Mouse (Mus musculus) limb, embryonic 12.5 days (tissue): ENCODE measurements around the gene Hpse. TPM values are rescaled to one million over a fixed set of nuclear protein-coding genes. Genes with fewer than 3 reads are reported as not detected.

Experiments
- ATAC-seq: fragments of 200-750 bp; cut with Nextera tagmentation; 2 replicates; pipeline ENCODE4 v1.8.0; 2017; ENCODE audit warnings: low read depth, moderate TSS enrichment; ENCODE audit not compliant: insufficient number of reproducible peaks, insufficient read depth, low FRiP score, low TSS enrichment
- H3K27ac ChIP-seq: fragments of 300-500 bp; sonication (generic); 2 replicates; pipeline ENCODE4 v1.5.1; 2016; ENCODE audit warnings: mild to moderate bottlenecking, moderate library complexity
- H3K27me3 ChIP-seq: fragments of 300-500 bp; sonication (generic); 2 replicates; pipeline ENCODE4 v1.6.1; 2016; ENCODE audit warnings: mild to moderate bottlenecking, moderate library complexity
- H3K36me3 ChIP-seq: fragments of 300-500 bp; sonication (generic); 2 replicates; pipeline ENCODE4 v1.6.1; 2016; ENCODE audit warnings: mild to moderate bottlenecking, moderate library complexity
- H3K4me1 ChIP-seq: fragments of 300-500 bp; sonication (generic); replicated peaks from 2 replicates; pipeline ENCODE4 v1.6.1; 2016
- H3K4me2 ChIP-seq: fragments of 300-500 bp; sonication (generic); 2 replicates; pipeline ENCODE4 v1.6.1; 2016; ENCODE audit warnings: mild to moderate bottlenecking, moderate library complexity
- H3K4me3 ChIP-seq: fragments of 300-500 bp; sonication (generic); replicated peaks from 2 replicates; pipeline ENCODE4 v1.5.1; 2016; ENCODE audit warnings: mild to moderate bottlenecking
- H3K9ac ChIP-seq: fragments of 300-500 bp; sonication (generic); replicated peaks from 2 replicates; pipeline ENCODE4 v1.6.1; 2016; ENCODE audit warnings: mild to moderate bottlenecking, moderate library complexity
- H3K9me3 ChIP-seq: fragments of 300-500 bp; sonication (generic); 2 replicates; pipeline ENCODE4 v1.6.1; 2016; ENCODE audit warnings: mild to moderate bottlenecking, moderate library complexity
- WGBS: fragments of 180-500 bp; shearing (Covaris S2); methylation state at CpG from one replicate; pipeline ENCODE4 v1.1.7; 2016; 5-methylcytosine and 5-hydroxymethylcytosine counted together
- polyA plus RNA-seq: library from polyadenylated mRNA; unstranded; fragments of >200 nt; fragmentation: Nextera tagmentation; extraction: Ambion mirVana; gene quantifications from 2 replicates; pipeline ENCODE4 v1.2.1, GENCODE M21; 2016

Hpse gene
- polyA plus RNA-seq, 1 experiment from 2014 or later = 3.7 TPM

- Histone ChIP-seq H3K36me3 (no peaks in the 10 kb centered on the region), H3K27ac (no peak overlapping the region), H3K9ac (no peak overlapping the region), H3K4me2 (no peak overlapping the region), H3K4me1 (no peaks in the 10 kb centered on the region), H3K9me3 (no peaks in the 10 kb centered on the region), H3K4me3 (no peak overlapping the region), H3K27me3 (no peaks in the 10 kb centered on the region)
- no peak for ATAC-seq
- WGBS = 67% methylated on average over 4 of the region's 4 CpGs
Measured at GRCm38 (mm10) chr5:100685631-100686030, 33.9 kb downstream of the Hpse start.

- 80% methylated on average over 6 of the region's 6 CpGs for WGBS
- Histone ChIP-seq H3K4me1 (no peaks in the 10 kb centered on the region), H3K4me3 (no peak overlapping the region), H3K9me3 (no peaks in the 10 kb centered on the region), H3K4me2 (no peak overlapping the region), H3K9ac (no peak overlapping the region), H3K36me3 (no peaks in the 10 kb centered on the region), H3K27me3 (no peaks in the 10 kb centered on the region), H3K27ac (no peak overlapping the region)
- no peak for ATAC-seq
Measured at GRCm38 (mm10) chr5:100680542-100680933, 39.0 kb downstream of the Hpse start.

GRCm38 (mm10) chr5:100679911-100680541, 39.5 kb downstream of the Hpse start:
- H3K9me3 ChIP-seq = no peaks in the 10 kb centered on the region
- H3K36me3 ChIP-seq = no peaks in the 10 kb centered on the region
- H3K4me3 ChIP-seq = no peak overlapping the region
- no peak overlapping the region for H3K27ac ChIP-seq
- no peaks in the 10 kb centered on the region for H3K4me1 ChIP-seq
- ATAC-seq = no peak
- no peak overlapping the region for H3K9ac ChIP-seq
- WGBS = 70% methylated on average over 18 of the region's 18 CpGs
- H3K4me2 ChIP-seq = no peak overlapping the region
- H3K27me3 ChIP-seq = no peaks in the 10 kb centered on the region

- H3K4me1 ChIP-seq = peaks cover 11% of the 10 kb centered on the region
- WGBS = 10% methylated on average over 17 of the region's 17 CpGs
- H3K4me2 ChIP-seq = peak within 1 kb of the TSS; percentile 79
- peak within 1 kb of the TSS; percentile 79 for H3K4me3 ChIP-seq
- no peaks in the 10 kb centered on the region for H3K27me3 ChIP-seq
- H3K36me3 ChIP-seq = peaks cover 11% of the 10 kb centered on the region; the same call in 1 of the 2 replicates
- H3K9ac ChIP-seq = peak within 1 kb of the TSS; percentile 85
- no peaks in the 10 kb centered on the region for H3K9me3 ChIP-seq
- H3K27ac ChIP-seq = peak within 1 kb of the TSS; percentile 78; the same call in 1 of the 2 replicates
- 0 out of 2 replicates have a peak, but pooled peaks have one; percentile 12 for ATAC-seq
Measured at GRCm38 (mm10) chr5:100674711-100675376, 44.7 kb downstream of the Hpse start, which contains the start of gene Coq2. Gene Coq2 (minus strand): TSS chr5:100675140.

GRCm38 (mm10) chr5:100673745-100674486, 45.6 kb downstream of the Hpse start:
- peak overlapping the region; percentile 79 for H3K4me2 ChIP-seq
- peak overlapping the region; percentile 79 for H3K4me3 ChIP-seq
- no peaks in the 10 kb centered on the region for H3K27me3 ChIP-seq
- H3K4me1 ChIP-seq = peaks cover 11% of the 10 kb centered on the region
- under 1% methylated on average over 71 of the region's 71 CpGs for WGBS
- H3K9me3 ChIP-seq = no peaks in the 10 kb centered on the region
- H3K27ac ChIP-seq = peak overlapping the region; percentile 78; the same call in 1 of the 2 replicates
- peak; percentile 95 for ATAC-seq
- peak overlapping the region; percentile 85 for H3K9ac ChIP-seq
- H3K36me3 ChIP-seq = peaks cover 11% of the 10 kb centered on the region; the same call in 1 of the 2 replicates

- H3K36me3 ChIP-seq = peaks cover 20% of the 10 kb centered on the region
- no peak overlapping the region for H3K27ac ChIP-seq
- H3K27me3 ChIP-seq = no peaks in the 10 kb centered on the region
- WGBS = 86% methylated on average over 4 of the region's 4 CpGs
- H3K9ac ChIP-seq = no peak overlapping the region
- H3K4me3 ChIP-seq = no peak overlapping the region
- H3K4me2 ChIP-seq = no peak overlapping the region
- peaks cover 11% of the 10 kb centered on the region for H3K4me1 ChIP-seq
- H3K9me3 ChIP-seq = no peaks in the 10 kb centered on the region
- ATAC-seq = no peak
Measured at GRCm38 (mm10) chr5:100672403-100672802, 47.1 kb downstream of the Hpse start.

GRCm38 (mm10) chr5:100671897-100672296, 47.6 kb downstream of the Hpse start:
- Histone ChIP-seq H3K36me3 (peaks cover 24% of the 10 kb centered on the region), H3K4me1 (peaks cover 11% of the 10 kb centered on the region), H3K27me3 (no peaks in the 10 kb centered on the region), H3K4me3 (no peak overlapping the region), H3K27ac (no peak overlapping the region), H3K9me3 (no peaks in the 10 kb centered on the region), H3K9ac (no peak overlapping the region), H3K4me2 (no peak overlapping the region)
- WGBS = 75% methylated on average over 3 of the region's 3 CpGs
- ATAC-seq = no peak

GRCm38 (mm10) chr5:100671398-100671797, 48.1 kb downstream of the Hpse start:
- no peaks in the 10 kb centered on the region for H3K9me3 ChIP-seq
- H3K9ac ChIP-seq = no peak overlapping the region
- H3K4me2 ChIP-seq = no peak overlapping the region
- no peak overlapping the region for H3K4me3 ChIP-seq
- peaks cover 11% of the 10 kb centered on the region for H3K4me1 ChIP-seq
- no peak for ATAC-seq
- no peak overlapping the region for H3K27ac ChIP-seq
- WGBS = 32% methylated on average over 5 of the region's 5 CpGs
- no peaks in the 10 kb centered on the region for H3K27me3 ChIP-seq
- peaks cover 27% of the 10 kb centered on the region for H3K36me3 ChIP-seq

GRCm38 (mm10) chr5:100666965-100667364, 52.6 kb downstream of the Hpse start:
- H3K4me1 ChIP-seq = no peaks in the 10 kb centered on the region
- H3K9ac ChIP-seq = no peak overlapping the region
- ATAC-seq = no peak
- H3K36me3 ChIP-seq = peaks cover 64% of the 10 kb centered on the region
- WGBS = 91% methylated on average over 1 of the region's 1 CpGs
- H3K4me2 ChIP-seq = no peak overlapping the region
- H3K4me3 ChIP-seq = no peak overlapping the region
- no peaks in the 10 kb centered on the region for H3K9me3 ChIP-seq
- H3K27ac ChIP-seq = no peak overlapping the region
- H3K27me3 ChIP-seq = no peaks in the 10 kb centered on the region

GRCm38 (mm10) chr5:100663854-100664253, 55.7 kb downstream of the Hpse start:
- no peaks in the 10 kb centered on the region for H3K27me3 ChIP-seq
- no peak overlapping the region for H3K9ac ChIP-seq
- WGBS = 60% methylated on average over 5 of the region's 5 CpGs
- no peak overlapping the region for H3K4me2 ChIP-seq
- H3K36me3 ChIP-seq = peaks cover 82% of the 10 kb centered on the region
- no peak overlapping the region for H3K4me3 ChIP-seq
- H3K9me3 ChIP-seq = no peaks in the 10 kb centered on the region
- no peaks in the 10 kb centered on the region for H3K4me1 ChIP-seq
- ATAC-seq = no peak
- H3K27ac ChIP-seq = no peak overlapping the region

- 95% methylated on average over 6 of the region's 6 CpGs for WGBS
- Histone ChIP-seq H3K27ac (no peak overlapping the region), H3K4me3 (no peak overlapping the region), H3K9ac (no peak overlapping the region), H3K36me3 (peaks cover 87% of the 10 kb centered on the region), H3K4me2 (no peak overlapping the region), H3K4me1 (no peaks in the 10 kb centered on the region), H3K9me3 (no peaks in the 10 kb centered on the region), H3K27me3 (no peaks in the 10 kb centered on the region)
- no peak for ATAC-seq
Measured at GRCm38 (mm10) chr5:100663011-100663410, 56.5 kb downstream of the Hpse start.
